Mouse (Mus musculus): Measurements from ENCODE around the gene Kctd14. TPM values are rescaled to one million over a fixed set of nuclear protein-coding genes. Genes with fewer than 3 reads are reported as not detected.

Kctd14 gene
- polyA plus RNA-seq, 2 experiments, result 7.6 to 9.6 TPM

GRCm38 (mm10) chr7:97453141-97453921, 2.2 kb downstream of the Kctd14 start:
- H3K36me3 ChIP-seq (replicated peaks; ENCODE audit: control insufficient read depth, insufficient read depth, low read depth), result peaks cover 7% of the 10 kb centered on the region
- WGBS (ENCODE audit: insufficient replicate concordance), result under 1% methylated on average over 27 of the region's 27 CpGs

DNA sequence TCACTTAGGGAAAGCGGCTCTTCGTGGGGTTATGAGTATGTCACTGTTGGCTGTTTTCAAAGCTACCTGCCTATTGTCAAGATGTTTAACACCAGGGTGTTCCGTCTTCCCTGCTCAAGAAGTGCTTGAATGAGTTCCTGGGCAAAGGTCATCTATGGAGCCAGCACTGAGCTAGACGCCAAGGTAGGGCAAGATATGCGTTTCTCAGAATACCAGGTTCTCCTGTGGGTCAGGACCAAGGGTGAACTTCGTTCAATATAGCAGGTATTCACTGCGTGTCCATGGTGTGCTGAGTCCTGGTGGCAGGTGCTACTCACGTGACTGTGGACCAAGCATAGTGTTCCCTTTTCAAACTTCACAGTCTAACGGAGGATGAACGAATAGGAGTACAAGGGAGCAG, 3.7 kb downstream of the Kctd14 start:
- WGBS (ENCODE audit: insufficient replicate concordance), result 86% methylated on average over 10 of the region's 10 CpGs
- H3K4me3 ChIP-seq (ENCODE audit: insufficient read depth in 1 of 2, low read depth in 2 of 2, low read length in 2 of 2), result peak overlapping the region; percentile 16 to 67
- H3K4me2 ChIP-seq (ENCODE audit: low read depth), result peak overlapping the region; percentile 95

More at GRCm38 (mm10) chr7:97453141-97453921, 2.2 kb downstream of the Kctd14 start:
- Histone ChIP-seq H3K4me3 (ENCODE audit: insufficient read depth in 1 of 2, low read depth in 2 of 2, low read length in 2 of 2) (peak overlapping the region; percentile 67 to 98), H3K9ac (replicated peaks) (peak overlapping the region; percentile 95), H3K27ac (peak overlapping the region; percentile 98), H3K27me3 (ENCODE audit: control insufficient read depth, insufficient read depth, low read length) (no peaks in the 10 kb centered on the region), H3K4me1 (replicated peaks; ENCODE audit: control insufficient read depth in 2 of 2, insufficient read depth in 2 of 2, low read length in 1 of 2) (peaks cover 27 to 34% of the 10 kb centered on the region in 2 experiments), H3K9me3 (ENCODE audit: control insufficient read depth, low read length) (no peaks in the 10 kb centered on the region), H3K4me2 (ENCODE audit: low read depth) (peak overlapping the region; percentile 95)
- ATAC-seq (ENCODE audit: insufficient read depth) (peak; percentile 99), DNase-seq (ENCODE audit: low read depth in 3 of 3, low spot score in 3 of 3) (peak; percentile 79 to 80 (median 80))
- TF ChIP-seq CTCF (IDR thresholded peaks at IDR 0.05; ENCODE audit: low read depth), result no peak
- TF ChIP-seq EP300 (IDR thresholded peaks at IDR 0.05; ENCODE audit: low read depth), result peak; percentile 73

DNA sequence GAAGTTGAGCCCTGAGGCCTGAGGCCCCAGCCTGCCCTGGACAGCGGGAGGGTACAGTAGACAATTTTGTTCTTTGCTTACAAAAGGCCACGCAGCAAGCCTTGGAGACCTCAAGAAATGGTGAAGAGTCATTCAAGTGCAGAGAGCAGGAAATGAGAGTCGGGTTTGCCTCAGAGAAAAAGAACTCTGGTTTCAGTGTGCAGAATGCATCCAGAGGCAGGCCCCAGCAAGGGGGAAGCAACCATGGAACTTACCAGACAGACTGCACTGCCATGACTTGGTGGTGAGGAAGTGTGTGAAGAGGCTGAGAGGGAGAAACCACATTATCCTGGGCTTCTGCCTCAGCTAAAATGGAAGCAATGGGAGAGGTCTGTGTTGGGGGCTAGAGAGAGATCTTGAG, 4.5 kb downstream of the Kctd14 start:
- Histone ChIP-seq H3K27me3 (ENCODE audit: control insufficient read depth, insufficient read depth, low read length) (no peaks in the 10 kb centered on the region), H3K27ac (no peak overlapping the region; the same call in 1 of the 2 replicates), H3K4me2 (ENCODE audit: low read depth) (peak overlapping the region; percentile 95; the same call in 1 of the 2 replicates), H3K9ac (replicated peaks) (no peak overlapping the region), H3K4me1 (replicated peaks; ENCODE audit: control insufficient read depth in 2 of 2, insufficient read depth in 2 of 2, low read length in 1 of 2) (peaks cover 27 to 34% of the 10 kb centered on the region in 2 experiments), H3K4me3 (ENCODE audit: insufficient read depth in 1 of 2, low read depth in 2 of 2, low read length in 2 of 2) (no peak overlapping the region), H3K36me3 (replicated peaks; ENCODE audit: control insufficient read depth, insufficient read depth, low read depth) (peaks cover 7% of the 10 kb centered on the region), H3K9me3 (ENCODE audit: control insufficient read depth, low read length) (no peaks in the 10 kb centered on the region)
- WGBS (ENCODE audit: insufficient replicate concordance), result 38% methylated on average over 3 of the region's 3 CpGs
- DNase-seq (ENCODE audit: low read depth in 3 of 3, low spot score in 3 of 3) (no peak), ATAC-seq (ENCODE audit: insufficient read depth) (no peak)
- TF ChIP-seq EP300 (IDR thresholded peaks at IDR 0.05; ENCODE audit: low read depth) (no peak), CTCF (IDR thresholded peaks at IDR 0.05; ENCODE audit: low read depth) (no peak)

More for the DNA sequence above, 3.7 kb downstream of the Kctd14 start:
- Histone ChIP-seq H3K4me1 (replicated peaks; ENCODE audit: control insufficient read depth in 2 of 2, insufficient read depth in 2 of 2, low read length in 1 of 2) (peaks cover 27 to 34% of the 10 kb centered on the region in 2 experiments), H3K27me3 (ENCODE audit: control insufficient read depth, insufficient read depth, low read length) (no peaks in the 10 kb centered on the region), H3K36me3 (replicated peaks; ENCODE audit: control insufficient read depth, insufficient read depth, low read depth) (peaks cover 7% of the 10 kb centered on the region), H3K27ac (peak overlapping the region; percentile 22; the same call in 1 of the 2 replicates), H3K9me3 (ENCODE audit: control insufficient read depth, low read length) (no peaks in the 10 kb centered on the region), H3K9ac (replicated peaks) (peak overlapping the region; percentile 57)
- DNase-seq (ENCODE audit: low read depth in 3 of 3, low spot score in 3 of 3) (no peak), ATAC-seq (ENCODE audit: insufficient read depth) (no peak)
- no peak for TF ChIP-seq EP300 (IDR thresholded peaks at IDR 0.05; ENCODE audit: low read depth)

DNA sequence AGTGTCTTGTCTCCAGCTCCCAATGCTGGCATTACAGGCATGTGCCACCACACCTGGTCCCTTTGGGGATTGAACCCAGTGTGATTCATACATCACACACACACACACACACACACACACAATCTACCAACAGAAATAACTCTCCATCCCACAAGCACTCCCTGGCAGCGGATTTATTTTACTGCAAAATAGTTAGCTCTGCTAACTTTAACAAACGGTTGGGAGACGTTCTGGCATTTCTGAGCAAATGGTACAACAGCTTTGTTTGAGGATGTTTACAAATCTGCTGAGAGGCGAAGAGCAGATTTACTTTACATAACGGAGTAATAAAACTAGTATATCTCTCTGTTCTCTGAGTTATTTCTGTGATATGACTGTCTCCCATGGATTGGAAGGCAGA, 21.9 kb downstream of the Kctd14 start:
- Histone ChIP-seq H3K9me3 (ENCODE audit: control insufficient read depth, low read length) (no peaks in the 10 kb centered on the region), H3K27me3 (ENCODE audit: control insufficient read depth, insufficient read depth, low read length) (no peaks in the 10 kb centered on the region), H3K9ac (replicated peaks) (no peak overlapping the region), H3K36me3 (replicated peaks; ENCODE audit: control insufficient read depth, insufficient read depth, low read depth) (no peaks in the 10 kb centered on the region), H3K4me1 (replicated peaks; ENCODE audit: control insufficient read depth in 2 of 2, insufficient read depth in 2 of 2, low read length in 1 of 2) (no peaks in the 10 kb centered on the region), H3K27ac (no peak overlapping the region), H3K4me3 (ENCODE audit: insufficient read depth in 1 of 2, low read depth in 2 of 2, low read length in 2 of 2) (no peak overlapping the region), H3K4me2 (ENCODE audit: low read depth) (no peak overlapping the region)
- ATAC-seq (ENCODE audit: insufficient read depth) (no peak), DNase-seq (ENCODE audit: low read depth in 3 of 3, low spot score in 3 of 3) (no peak)
- TF ChIP-seq EP300 (IDR thresholded peaks at IDR 0.05; ENCODE audit: low read depth) (no peak), CTCF (IDR thresholded peaks at IDR 0.05; ENCODE audit: low read depth) (no peak)
- WGBS (ENCODE audit: insufficient replicate concordance), result 64% methylated on average over 5 of the region's 5 CpGs

- DNase-seq (ENCODE audit: low read depth in 3 of 3, low spot score in 3 of 3) (no peak), ATAC-seq (ENCODE audit: insufficient read depth) (no peak)
- 40% methylated on average over 3 of the region's 3 CpGs for WGBS (ENCODE audit: insufficient replicate concordance)
These were observed 28.2 kb downstream of the Kctd14 start for GRCm38 (mm10) chr7:97479349-97479748.

More at GRCm38 (mm10) chr7:97479349-97479748, 28.2 kb downstream of the Kctd14 start:
- Histone ChIP-seq H3K4me1 (replicated peaks; ENCODE audit: control insufficient read depth in 2 of 2, insufficient read depth in 2 of 2, low read length in 1 of 2) (peaks cover 9 to 14% of the 10 kb centered on the region in 2 experiments), H3K4me3 (ENCODE audit: insufficient read depth in 1 of 2, low read depth in 2 of 2, low read length in 2 of 2) (no peak overlapping the region), H3K9ac (replicated peaks) (no peak overlapping the region), H3K9me3 (ENCODE audit: control insufficient read depth, low read length) (no peaks in the 10 kb centered on the region), H3K36me3 (replicated peaks; ENCODE audit: control insufficient read depth, insufficient read depth, low read depth) (no peaks in the 10 kb centered on the region), H3K27ac (no peak overlapping the region), H3K27me3 (ENCODE audit: control insufficient read depth, insufficient read depth, low read length) (no peaks in the 10 kb centered on the region), H3K4me2 (ENCODE audit: low read depth) (no peak overlapping the region)
- no peak for TF ChIP-seq EP300 (IDR thresholded peaks at IDR 0.05; ENCODE audit: low read depth)
- TF ChIP-seq CTCF (IDR thresholded peaks at IDR 0.05; ENCODE audit: low read depth), result no peak
